Mouse (Mus musculus) E14TG2a.4 (cell line): ENCODE measurements around the gene Eme2.

Experiments used
- H3K27me3 ChIP-seq: 2 replicates; pipeline ENCODE4 v1.6.1; 2014; ENCODE audit warnings: low read length, control low read depth; ENCODE audit not compliant: insufficient read depth
- H3K36me3 ChIP-seq: 2 replicates; pipeline ENCODE4 v1.6.1; 2014; ENCODE audit warnings: low read length, control low read depth; ENCODE audit not compliant: insufficient read depth
- H3K4me1 ChIP-seq: replicated peaks from 2 replicates; pipeline ENCODE4 v1.6.1; 2014; ENCODE audit warnings: low read depth, low read length, control low read depth
- H3K4me3 ChIP-seq: replicated peaks from 2 replicates; pipeline ENCODE4 v1.5.1; 2014; ENCODE audit warnings: mild to moderate bottlenecking, low read length
- H3K9me3 ChIP-seq: 2 replicates; pipeline ENCODE4 v1.6.1; 2014; ENCODE audit warnings: low read length, control low read depth
- CTCF ChIP-seq: conservative IDR thresholded peaks from 2 replicates; pipeline ENCODE4 v1.5.1; 2014; ENCODE audit warnings: low read length
- NANOG ChIP-seq: IDR thresholded peaks from 2 replicates; pipeline ENCODE4 v1.6.1; 2014; ENCODE audit warnings: borderline replicate concordance, low read length, mixed read lengths
- POU5F1 ChIP-seq: IDR thresholded peaks from 2 replicates; pipeline ENCODE4 v1.6.1; 2014; ENCODE audit warnings: low read length, borderline replicate concordance

Eme2 gene

DNA sequence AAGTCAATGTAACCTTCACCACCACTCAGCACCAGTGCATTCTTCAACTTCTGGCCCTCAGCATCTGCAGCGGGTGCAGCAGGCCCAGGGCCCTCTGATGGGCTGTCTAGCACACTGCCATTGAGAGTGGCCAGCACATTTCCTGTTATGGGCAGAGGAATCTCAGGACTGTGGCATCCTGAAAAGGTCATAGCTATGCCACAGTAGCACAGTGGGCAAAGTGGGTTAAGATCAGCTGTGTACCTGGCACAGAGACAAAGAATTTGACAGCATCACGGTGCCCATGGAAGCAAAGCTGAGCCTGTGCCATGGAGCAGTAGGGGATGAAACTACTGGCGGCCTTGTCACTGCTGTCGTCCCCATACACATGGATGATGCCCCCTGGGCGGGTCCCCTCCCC is 4.3 kb upstream of the Eme2 start:
- Histone ChIP-seq H3K27me3 (no peaks in the 10 kb centered on the region), H3K4me1 (peaks cover 55% of the 10 kb centered on the region), H3K4me3 (no peak overlapping the region), H3K36me3 (peaks cover 81% of the 10 kb centered on the region), H3K9me3 (no peaks in the 10 kb centered on the region)
- TF ChIP-seq CTCF = no peak
- no peak for TF ChIP-seq POU5F1
- TF ChIP-seq NANOG = no peak

DNA sequence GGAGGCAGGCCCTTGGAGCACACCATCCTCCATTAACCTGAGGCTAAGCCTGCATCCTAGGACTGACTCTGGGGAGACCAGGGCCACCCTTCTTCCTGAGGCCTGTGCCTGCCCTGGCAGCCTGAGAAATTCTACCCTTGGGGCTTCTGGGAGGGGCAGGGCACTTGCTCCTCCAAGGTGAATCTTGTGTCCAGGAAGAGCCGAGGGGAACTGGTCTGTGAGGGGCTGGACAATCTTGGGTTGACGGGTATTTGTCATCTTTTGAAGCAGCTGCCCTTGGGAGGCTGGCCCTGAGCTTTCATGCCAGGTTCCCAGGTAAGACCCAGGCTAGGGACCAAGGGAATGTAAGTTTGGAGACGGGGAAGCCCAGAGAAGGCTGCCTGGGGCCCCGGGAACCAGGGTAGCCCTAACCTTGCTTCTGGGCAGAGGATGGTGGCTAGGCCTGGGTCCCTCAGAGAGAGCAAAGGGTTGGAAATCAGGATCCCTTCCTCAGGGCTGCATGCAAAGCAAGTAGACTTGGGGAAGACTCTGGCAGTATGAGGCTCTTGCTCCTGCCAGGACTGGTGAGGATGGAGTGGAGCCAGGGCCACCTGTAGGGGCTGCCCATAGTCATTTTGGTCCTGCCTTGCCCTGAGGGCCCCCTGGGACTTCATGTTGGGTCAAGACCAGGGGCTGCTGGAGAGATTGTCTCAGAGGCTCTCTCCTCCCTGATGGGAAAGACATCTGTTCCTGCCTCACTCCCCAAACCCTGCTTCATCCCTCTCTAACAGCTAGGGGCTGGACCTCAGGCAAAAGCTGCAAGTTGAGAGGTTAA is 3.4 kb upstream of the Eme2 start:
- no peaks in the 10 kb centered on the region for H3K27me3 ChIP-seq
- peaks cover 81% of the 10 kb centered on the region for H3K36me3 ChIP-seq
- no peaks in the 10 kb centered on the region for H3K9me3 ChIP-seq
- TF ChIP-seq POU5F1 (no peak), NANOG (no peak)
- H3K4me1 ChIP-seq = peaks cover 55% of the 10 kb centered on the region
- 0 out of 2 replicates have a peak overlapping the region, but pooled peaks have one; percentile 94 for H3K4me3 ChIP-seq

DNA sequence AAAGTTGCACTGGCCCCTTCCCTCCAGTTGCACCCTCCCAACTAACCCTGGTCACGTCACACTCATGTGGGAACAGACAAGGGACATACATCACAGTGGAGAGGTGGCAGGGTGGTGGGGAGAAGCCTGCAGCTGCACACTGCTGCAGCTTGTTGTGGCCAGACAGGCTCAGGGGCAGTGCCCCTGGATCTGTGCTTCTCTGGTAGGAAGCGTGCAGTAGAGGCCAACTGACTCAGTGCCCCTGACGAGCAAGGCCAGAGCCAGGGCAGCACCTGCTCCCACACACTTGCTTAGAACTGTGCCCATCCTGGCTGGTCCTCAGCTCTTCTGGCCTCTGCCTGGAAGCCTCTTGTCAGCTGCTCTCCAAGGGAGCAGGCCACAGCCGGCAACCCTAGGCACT is 2.7 kb upstream of the Eme2 start:
- TF ChIP-seq POU5F1 (no peak), NANOG (no peak), CTCF (no peak)
- Histone ChIP-seq H3K9me3 (no peaks in the 10 kb centered on the region), H3K27me3 (no peaks in the 10 kb centered on the region), H3K4me1 (peaks cover 57% of the 10 kb centered on the region), H3K4me3 (peak overlapping the region; percentile 94), H3K36me3 (peaks cover 82% of the 10 kb centered on the region)

DNA sequence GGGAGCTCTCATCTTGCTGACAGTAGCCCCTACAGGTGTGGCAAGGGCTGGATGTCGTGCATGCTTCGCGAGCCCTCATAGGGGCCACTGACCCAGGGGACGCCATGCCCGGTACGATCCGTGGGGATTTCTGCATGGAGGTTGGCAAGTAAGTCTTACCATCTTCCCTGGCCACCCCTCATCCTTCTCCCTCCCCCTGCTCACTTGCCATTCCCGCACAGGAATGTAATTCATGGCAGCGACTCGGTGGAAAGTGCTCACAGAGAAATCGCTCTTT is 2.0 kb upstream of the Eme2 start:
- Histone ChIP-seq H3K4me1 (peaks cover 60% of the 10 kb centered on the region), H3K4me3 (peak overlapping the region; percentile 94), H3K36me3 (peaks cover 82% of the 10 kb centered on the region), H3K27me3 (no peaks in the 10 kb centered on the region), H3K9me3 (no peaks in the 10 kb centered on the region)
- no peak for TF ChIP-seq CTCF
- TF ChIP-seq POU5F1 = no peak
- TF ChIP-seq NANOG = no peak

DNA sequence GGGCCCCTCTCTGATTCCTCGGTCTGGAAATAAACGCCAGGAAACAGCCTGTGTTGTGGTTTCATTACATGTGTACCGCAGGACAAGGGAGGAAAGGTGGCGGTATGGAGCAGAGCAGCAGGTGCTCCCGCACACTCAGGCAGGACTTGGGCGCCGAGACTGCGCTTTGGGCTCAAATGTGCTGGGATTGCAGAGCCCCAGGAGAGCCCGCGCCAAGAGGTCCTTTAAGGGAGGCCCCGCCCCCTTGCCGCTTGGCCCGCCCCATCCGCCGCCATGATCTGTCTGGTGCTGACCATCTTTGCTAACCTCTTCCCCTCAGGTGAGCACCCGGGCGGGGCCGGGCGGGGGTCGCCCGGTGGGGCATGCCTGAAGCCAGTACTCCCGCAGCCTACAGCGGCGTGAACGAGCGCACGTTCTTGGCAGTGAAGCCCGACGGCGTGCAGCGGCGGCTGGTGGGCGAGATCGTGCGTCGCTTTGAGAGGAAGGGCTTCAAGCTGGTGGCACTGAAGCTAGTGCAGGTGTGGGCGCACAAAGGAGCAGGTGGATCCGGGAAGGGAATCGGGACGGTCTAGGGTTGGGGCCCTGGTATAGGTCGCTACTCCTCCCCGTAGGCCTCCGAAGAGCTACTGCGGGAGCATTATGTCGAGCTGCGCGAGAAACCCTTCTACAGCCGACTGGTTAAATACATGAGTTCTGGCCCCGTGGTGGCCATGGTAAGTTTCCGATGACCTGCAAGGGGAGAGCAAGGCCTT is 1.5 kb upstream of the Eme2 start, which contains the start of gene Nme3:
Gene Nme3 (plus strand): TSS at position 260 of the 752 bp plus-strand sequence.
- TF ChIP-seq CTCF = no peak
- TF ChIP-seq POU5F1 = no peak
- no peak for TF ChIP-seq NANOG
- H3K4me3 ChIP-seq = peak within 1 kb of the TSS; percentile 94
- no peaks in the 10 kb centered on the region for H3K9me3 ChIP-seq

DNA sequence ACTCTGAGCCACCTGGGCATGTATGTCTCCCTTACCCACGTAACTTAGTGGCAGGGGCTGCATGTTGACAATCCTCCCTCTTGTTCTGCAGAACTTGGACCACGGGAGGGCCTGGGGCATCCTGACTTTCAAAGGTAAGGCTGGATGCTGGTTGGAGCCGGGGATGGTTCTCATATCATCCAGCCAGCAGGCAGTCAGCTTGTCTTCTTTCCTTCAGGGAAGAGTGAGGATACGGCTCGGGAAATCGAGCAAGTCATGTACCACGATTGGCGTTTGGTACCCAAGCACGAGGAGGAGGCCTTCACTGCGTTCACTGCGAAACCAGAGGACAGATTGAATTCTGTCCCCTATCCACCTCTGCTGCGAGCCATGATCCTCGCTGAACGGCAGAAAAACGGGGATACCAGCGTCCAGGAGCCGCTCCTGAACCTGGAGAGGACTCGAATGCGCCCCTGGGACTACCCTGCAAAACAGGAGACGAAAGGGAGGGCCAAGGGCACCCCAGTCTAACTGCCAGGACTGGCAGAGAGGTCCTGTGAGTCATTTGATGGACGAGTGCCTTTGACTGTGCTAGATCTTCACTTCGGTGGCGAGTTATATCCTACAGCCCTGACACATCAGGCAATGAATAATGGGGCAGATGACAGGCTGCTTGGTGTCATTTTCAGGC is 819 bp upstream of the Eme2 start:
- no peaks in the 10 kb centered on the region for H3K9me3 ChIP-seq
- TF ChIP-seq NANOG (no peak), CTCF (no peak), POU5F1 (no peak)
- H3K4me1 ChIP-seq = peaks cover 68% of the 10 kb centered on the region
- H3K4me3 ChIP-seq = peak overlapping the region; percentile 94
- H3K36me3 ChIP-seq = peaks cover 82% of the 10 kb centered on the region
- H3K27me3 ChIP-seq = no peaks in the 10 kb centered on the region

More for the DNA sequence above, 1.5 kb upstream of the Eme2 start, which contains the start of gene Nme3:
- H3K36me3 ChIP-seq = peaks cover 82% of the 10 kb centered on the region
- no peaks in the 10 kb centered on the region for H3K27me3 ChIP-seq
- H3K4me1 ChIP-seq = peaks cover 61% of the 10 kb centered on the region

DNA sequence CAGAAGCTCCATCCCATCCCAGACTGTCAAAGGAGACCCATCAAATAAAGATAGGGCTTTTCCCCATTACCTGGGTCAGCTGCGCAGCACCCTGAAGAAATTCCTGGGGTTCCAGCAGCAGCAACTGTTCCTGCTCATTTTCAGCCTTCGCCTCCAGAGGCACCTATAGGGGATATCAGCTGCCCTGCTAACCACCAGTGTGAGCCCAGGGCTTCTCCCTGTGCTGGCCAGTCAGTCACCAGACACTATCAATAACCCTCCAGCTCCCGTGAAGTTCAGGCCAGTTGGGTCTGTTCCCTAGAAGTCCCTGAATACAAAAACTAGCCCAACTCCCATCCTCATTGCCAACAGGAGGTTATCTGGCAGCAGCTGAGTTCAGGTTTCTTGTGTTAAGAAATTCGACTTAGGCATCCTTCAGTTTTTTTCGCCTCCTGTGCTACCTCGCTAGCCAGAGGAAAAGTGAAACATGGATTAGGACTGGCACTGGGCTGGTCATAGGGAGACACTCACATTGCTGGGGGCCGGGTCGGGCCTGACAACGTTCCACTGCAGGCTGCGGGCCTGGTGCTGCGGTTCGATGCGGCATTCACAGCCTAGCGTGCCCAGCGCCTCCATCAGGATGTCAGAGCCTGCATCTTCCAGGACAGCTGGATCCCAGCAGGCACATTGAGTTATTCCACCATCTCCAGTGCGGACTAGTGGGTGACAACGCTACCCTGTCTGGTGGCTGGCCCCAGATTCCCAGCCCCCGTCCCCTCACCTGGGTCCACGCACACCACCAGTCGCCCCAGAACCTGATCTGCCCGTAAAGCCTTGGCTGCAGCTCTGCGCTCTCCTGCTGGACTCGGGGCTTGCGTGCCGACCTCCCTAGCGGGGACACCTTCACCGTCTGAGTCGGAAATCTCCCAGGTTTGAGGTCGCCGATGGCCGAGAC is 559 bp downstream of the Eme2 start:
- Histone ChIP-seq H3K4me1 (peaks cover 80% of the 10 kb centered on the region), H3K36me3 (peaks cover 82% of the 10 kb centered on the region), H3K9me3 (no peaks in the 10 kb centered on the region), H3K4me3 (peak overlapping the region; percentile 94), H3K27me3 (no peaks in the 10 kb centered on the region)
- TF ChIP-seq POU5F1 (no peak), NANOG (no peak), CTCF (no peak)

DNA sequence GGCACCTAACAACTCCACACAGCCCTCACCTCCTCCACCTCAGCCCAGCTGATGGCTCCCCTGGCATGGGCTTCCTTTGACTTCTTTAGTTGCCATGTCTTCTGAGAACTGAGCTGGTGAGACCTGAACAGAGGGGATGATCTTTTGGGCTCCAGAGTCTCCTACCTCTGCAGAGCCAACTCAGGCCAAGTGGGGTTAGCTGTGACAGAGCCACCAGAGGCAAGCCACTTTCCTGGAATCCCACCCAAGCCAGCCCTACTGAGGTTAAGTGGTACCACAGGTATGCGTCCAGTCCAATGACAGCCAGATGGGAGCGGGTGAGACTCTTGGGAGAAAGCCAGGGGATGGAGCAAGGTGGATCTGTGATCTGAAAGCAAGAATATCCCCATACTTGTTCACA is 1.6 kb downstream of the Eme2 start:
- H3K9me3 ChIP-seq = no peaks in the 10 kb centered on the region
- no peak for TF ChIP-seq NANOG
- no peak for TF ChIP-seq CTCF
- TF ChIP-seq POU5F1 = no peak
- peaks cover 78% of the 10 kb centered on the region for H3K36me3 ChIP-seq
- H3K4me1 ChIP-seq = peaks cover 77% of the 10 kb centered on the region
- H3K27me3 ChIP-seq = no peaks in the 10 kb centered on the region
- peak overlapping the region; percentile 94; the same call in 1 of the 2 replicates for H3K4me3 ChIP-seq
